Mouse (Mus musculus) NIH3T3 (cell line): ENCODE results near the gene Ccdc177.

Experiments
- DNase-seq: peaks from one replicate; pipeline ENCODE4 v3.0.0-alpha.2; 2012; ENCODE audit warnings: low read depth

Ccdc177 gene

DNA sequence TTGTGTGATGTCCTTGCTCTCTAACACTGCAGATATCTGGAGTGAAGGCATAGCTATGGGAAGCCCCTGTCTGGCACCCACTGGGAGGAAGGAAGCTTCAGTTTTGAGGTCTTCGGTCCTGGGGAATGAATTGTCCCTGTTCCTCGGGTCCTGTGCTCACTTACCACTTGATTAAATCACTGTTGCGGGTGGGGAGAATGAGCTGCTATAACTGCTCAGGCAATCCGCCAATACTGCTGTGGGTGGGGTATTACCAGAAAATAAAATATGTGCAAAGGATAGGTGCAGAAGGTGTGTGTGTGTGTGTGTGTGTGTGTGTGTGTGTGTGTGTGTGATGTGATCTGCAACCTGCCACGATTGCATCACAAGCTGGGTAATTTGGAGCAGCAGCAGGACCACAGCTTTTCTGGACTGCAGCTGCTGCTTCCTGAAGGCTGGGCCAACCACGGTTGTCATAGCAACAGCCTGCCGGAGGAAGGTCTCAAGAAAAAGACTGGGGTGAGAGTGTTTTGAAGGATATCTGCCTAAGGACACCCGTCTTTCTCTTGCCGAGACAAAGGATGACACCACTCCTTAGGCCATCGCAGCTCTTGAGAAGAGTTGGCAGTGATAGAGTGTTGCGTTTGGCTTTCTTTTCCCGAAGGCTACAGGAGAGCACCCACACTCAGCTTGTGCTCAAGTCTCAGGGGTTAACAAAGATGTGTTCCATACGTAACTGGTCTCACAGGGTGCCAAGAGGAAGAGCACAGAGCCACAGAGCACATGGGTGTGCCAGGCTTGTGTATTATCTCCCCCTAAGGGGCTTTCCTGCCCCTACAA, 23.8 kb downstream of the Ccdc177 start:
- peak; percentile 67 for DNase-seq

DNA sequence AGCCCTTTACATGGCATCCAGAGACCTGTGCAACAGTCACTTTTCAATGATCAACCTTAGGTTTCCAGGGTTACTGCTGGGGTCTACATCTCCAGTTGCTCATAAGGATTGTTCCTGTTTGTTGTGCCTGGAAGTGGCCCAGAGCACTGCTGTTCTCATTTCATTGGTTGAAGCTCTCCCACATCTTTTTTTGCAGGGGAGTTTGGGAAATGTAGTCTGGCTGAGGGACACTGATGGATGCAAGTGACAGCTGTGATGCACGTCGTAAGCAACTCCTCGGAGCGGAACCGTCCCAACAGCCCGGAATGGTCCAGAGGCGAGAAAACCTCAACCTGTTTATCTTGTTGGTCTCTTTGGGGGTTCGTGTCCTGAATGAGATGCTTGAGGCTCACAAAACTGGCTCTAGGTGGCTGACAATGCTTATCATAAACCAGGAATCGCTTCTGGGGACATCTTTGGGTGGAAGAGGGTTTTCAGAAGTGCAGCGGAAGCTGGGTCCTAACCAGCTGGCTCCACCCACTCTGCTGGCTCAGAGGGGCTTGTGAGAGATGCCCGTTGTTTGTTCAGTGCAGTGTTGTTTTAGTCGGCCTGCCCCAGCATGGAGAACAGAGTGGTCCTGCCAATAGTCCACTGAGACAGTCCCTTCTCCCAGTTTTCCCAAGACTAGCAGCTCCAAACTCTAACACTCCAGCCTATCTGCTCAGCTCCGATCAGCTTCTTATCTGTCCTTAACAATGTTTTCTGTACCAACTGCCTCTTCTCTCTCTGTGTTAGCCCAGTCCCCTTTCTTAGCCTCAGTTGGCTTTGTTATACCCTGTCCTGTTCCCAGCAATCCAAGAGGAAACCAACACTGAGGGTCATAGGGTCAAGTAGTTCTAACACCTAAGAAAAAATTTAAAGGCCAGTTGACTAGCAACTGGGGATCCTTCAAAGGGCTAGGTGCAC, 25.7 kb downstream of the Ccdc177 start:
- DNase-seq: no peak

DNA sequence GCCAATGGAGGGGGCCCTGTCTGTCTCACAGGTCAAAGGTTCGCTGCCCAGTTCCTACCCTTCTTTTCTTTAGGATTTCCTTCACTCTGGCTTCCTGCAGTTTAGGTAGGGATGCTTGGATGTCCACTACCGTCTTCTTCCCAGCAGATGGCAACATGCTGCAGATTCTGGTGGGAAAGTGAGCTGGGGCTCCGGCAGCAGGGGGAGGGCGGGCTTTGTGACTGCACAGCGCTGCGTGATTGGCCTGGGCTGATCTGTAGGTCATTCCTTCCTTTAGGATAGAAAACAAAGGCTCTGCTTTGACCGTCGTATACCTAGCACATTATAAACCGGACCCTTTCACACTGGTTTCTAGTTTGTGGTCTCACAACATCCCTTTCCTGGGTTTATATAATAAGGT, 29.9 kb downstream of the Ccdc177 start:
- DNase-seq: peak; percentile 87

DNA sequence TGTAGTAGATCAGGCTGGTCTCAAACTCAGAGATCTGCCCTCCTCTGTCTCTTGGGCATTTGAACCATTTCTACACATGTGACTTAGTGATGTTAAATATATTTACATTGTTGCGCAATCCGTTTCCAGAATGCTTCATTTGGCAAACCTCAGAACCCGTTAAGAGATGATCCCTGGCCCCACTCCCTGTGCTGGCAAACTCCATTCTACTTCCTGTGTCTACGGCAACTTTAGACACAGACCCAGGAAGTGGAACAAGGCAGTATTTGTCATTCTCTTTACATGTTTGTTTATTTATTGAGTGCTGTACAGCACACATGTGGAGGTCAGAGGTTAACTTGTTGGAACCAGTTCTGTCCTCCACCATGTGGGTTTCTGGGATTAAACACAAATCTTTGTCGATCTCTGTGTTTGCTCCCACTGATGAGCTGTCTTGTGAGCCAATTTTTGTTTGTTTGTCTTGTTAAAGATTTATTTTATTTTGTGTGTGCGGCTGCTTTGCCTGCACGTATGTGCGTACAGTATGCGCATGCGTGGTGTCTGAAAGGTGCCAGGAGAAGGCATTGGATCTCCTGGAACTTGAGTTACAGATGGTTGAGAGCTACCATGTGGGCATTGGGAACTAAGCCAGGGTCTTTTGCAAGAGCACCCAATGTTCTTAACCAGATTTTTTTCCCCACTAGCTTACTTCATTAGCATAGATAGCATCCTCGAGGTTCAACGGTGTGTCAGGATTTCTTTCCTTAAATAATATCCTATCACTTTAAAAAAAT, 30.5 kb downstream of the Ccdc177 start:
- peak; percentile 57 for DNase-seq

DNA sequence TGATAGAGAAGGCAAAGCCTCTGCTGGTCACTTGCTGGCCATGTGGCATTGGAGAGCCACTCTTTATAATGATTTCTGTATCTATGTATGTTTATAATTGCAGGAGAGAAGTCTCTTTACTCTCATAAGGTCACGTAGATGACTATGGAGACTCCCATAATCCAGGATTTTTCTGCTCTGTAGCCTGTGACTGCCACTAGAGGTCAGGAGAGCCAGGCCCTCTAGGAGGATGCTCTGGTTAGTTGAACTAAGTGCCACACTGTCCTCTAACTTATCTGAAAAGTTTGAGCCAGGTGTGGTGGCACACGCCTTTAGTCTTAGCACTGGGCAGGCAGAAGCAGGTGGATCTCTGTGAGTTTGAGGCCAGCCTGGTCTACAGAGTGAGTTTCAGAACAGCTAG, 31.7 kb downstream of the Ccdc177 start:
- DNase-seq: peak; percentile 31

DNA sequence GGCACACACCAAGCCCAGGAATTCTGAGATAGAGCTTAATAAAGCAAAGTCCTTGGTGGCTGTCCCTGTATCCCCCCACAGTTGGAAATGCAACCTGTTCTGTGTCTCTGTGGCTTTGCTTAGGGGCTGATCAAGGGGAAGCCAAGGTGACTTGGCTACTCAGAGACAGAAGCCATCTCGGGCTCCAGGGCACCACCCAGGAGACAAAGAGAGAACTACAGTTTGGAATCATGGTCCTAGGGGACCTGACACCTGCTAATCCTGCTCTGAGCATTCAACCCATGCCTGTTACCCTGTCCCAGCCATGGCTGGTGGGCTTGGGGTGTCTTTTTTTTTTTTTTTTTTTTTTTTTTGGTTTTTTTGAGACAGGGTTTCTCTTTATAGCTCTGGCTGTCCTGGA, 32.3 kb downstream of the Ccdc177 start:
- no peak for DNase-seq

DNA sequence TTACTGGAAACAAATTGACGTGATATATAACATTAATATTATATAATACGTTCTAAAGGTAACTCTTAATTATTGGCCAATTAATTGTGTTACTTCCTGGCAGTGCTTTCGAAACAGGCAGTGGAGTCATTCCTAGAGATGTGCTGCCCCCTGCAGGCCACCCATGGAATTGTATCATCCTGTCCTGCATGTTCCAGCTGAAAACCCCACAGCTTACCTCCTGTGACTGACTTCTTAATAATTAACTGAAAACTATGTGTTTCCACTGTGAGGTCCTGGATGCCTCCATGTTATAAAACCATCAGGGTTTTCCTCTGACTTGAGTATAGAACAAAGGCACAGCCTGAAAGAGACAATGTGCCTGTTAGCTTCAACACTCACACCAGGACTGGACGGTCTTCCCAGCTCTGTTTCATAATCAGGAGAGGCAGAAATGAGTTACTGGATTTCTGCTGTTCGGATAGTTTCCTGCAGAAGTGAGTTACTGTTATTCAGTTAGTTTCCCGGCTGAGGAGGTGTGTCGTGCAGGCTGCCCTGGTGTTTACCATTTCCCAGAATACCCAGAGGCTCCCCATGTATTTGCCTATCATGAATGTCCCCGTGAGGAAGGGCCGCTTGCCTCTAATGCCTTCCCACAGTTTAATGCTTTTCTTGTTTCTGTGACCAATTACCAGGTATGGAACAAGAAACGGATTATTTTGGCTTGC, 35.5 kb downstream of the Ccdc177 start:
- peak; percentile 83 for DNase-seq

DNA sequence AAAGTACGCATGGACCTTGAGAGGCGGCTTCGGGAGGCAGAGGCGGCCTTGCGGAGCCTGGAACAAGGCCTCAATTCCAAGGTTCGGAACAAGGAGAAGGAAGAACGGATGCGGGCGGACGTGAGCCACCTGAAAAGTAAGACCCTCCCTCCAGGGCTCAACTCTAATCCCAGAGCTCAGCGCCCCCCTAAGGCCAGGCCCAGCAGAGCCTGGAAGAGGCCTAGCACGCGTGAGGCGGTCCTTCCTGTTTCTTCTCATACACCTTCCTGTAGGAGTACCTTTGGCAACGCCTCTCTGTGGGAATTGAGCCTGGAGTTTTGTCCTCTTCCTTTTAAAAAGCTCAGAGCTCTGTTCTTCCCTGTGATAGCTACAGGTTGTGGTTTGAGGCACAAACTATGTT, 39.0 kb downstream of the Ccdc177 start:
- DNase-seq: no peak

DNA sequence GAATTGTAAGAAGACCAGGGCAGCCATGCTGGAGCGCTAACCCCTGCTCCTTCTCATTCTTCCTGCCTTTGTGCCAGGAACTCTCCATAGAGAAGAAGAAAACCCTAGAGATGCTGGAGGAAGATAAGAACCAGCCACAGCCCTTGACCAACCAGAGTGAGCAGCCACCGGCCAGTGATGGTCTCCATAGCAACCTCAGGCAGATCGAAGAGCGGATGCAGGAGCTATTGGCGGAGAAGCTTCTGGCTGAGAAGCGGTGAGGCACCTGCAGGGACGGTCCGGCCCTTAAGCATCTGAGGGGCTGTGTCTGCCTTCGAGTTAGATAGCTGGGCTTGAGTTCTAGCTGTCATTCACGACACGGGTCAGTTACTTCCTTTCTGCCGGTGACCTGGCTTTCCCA, 40.0 kb downstream of the Ccdc177 start:
- no peak for DNase-seq

DNA sequence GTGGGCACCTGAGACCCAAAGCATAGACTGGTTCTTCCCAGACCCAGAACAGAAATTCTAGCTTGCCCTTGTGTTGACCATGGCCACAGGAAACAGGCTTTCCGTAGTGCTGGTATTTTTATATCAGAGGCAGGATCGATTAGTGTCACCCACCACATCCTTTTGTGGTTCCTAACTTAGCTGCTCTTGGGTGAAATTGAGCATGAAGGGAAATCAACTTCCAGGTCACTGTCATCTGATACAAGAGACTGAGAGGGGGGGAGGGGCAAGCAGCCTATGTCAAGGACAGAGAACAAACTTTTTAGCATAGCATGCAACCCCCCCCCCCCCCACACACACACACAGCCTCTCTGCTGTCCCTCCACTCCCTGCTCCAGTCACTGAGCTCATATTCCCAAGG, 41.3 kb downstream of the Ccdc177 start:
- no peak for DNase-seq

DNA sequence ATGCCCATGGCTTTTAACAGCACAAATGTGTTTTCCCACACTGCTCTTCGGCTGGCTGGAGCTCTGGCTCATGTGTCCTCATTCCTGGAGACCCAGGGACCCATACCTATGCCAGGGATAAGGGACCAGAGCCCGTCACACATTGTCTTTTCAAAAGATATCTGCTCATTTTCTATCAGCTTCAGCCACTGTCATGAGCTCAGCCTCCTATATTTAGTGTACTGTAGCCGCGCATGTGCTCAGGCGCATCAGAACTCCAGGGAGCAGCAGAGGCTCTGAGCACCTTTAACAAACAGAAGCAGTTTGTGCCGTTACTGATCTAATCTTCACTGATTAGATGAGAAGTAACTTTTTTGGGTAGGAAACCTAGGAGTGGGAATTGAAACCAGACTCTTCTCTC, 44.6 kb downstream of the Ccdc177 start:
- DNase-seq: no peak

DNA sequence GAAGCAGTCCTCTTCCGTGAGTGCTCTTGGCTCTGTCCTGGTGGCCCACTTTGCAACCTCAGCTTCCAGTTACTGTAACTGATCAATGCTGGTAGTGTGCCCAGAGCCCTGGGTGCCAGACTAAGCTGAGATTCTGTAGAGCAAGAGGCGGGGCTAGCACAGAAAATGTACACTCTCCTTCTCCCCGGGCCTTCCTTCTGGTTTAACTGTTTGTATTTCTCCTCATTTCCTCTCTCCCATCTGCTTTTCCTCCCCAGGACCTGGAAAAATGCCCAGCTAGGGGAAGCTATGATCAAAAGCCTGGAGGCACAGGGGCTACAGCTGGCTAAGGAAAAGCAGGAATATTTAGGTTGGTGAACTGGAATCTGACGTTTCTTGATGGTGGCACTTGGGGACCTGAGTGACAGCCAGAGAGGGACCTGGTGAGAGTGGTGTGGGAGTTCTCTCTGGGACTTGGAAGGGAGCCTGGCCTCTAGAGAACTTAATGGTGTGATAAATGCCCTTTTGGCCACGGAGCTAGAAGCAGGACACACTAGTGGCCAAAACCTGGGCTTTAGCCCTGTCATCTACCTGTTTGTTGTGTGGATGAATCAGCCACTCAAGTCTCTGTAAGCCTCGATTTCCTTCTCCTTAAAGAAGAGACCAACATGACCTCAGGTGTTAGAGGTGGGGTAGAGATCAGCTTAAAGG, 53.4 kb downstream of the Ccdc177 start:
- peak; percentile 13 for DNase-seq

DNA sequence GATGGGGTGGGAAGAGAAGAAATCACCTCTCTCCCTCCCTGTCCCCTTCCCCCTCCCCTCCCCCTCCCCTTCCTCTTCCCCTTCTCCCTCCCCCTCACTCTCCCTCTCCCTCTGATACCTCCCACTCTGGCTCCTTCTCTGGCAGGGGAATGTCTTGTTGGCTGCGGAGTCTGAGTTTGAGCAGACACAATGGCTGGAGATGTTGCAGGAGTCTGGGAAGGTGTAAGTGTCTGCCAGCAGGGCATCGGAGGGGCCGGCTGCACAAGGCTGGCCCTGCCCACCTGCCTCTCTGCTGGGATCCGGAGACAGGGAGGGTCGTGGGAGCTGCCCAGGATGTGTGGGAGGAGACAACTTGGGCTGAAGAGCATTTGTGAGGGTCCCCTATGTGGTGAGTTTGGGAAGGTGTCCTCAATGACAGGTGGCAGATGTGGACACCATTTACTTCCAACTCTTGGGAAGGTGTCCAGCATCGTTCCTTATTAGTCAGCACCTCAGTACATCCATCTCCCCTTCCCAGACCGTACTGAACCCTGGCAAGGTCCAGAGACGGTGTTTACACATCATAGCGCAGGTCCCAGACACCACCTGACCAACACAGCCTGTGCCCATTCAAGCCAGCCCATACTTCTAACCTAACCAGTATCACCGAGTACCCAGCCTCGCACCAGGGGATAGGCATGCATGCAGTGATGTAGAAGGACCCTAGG, 54.1 kb downstream of the Ccdc177 start:
- no peak for DNase-seq
